Mouse (Mus musculus) hindbrain, embryonic 16.5 days (tissue): ENCODE results near the gene St8sia1. TPM values are rescaled to one million over a fixed set of nuclear protein-coding genes. Genes with fewer than 3 reads are reported as not detected.

ENCODE experiments used
- ATAC-seq: fragments of 200-750 bp; cut with Nextera tagmentation; 2 replicates; pipeline ENCODE4 v1.8.0; 2017; ENCODE audit warnings: moderate TSS enrichment, moderate library complexity
- H3K27ac ChIP-seq: fragments of 300-500 bp; sonication (generic); 2 replicates; pipeline ENCODE4 v1.5.1; 2014; ENCODE audit warnings: low read depth, mild to moderate bottlenecking, control low read depth, low read length, moderate library complexity
- H3K27me3 ChIP-seq: fragments of 300-500 bp; sonication (generic); replicated peaks from 2 replicates; pipeline ENCODE4 v1.6.1; 2014; ENCODE audit warnings: low read length; ENCODE audit not compliant: control insufficient read depth, insufficient read depth
- H3K36me3 ChIP-seq: fragments of 300-500 bp; sonication (generic); 2 replicates; pipeline ENCODE4 v1.6.1; 2014; ENCODE audit warnings: mild to moderate bottlenecking, low read length, moderate library complexity, mixed read lengths; ENCODE audit not compliant: control insufficient read depth, insufficient read depth
- H3K4me1 ChIP-seq: fragments of 300-500 bp; sonication (generic); 2 replicates; pipeline ENCODE4 v1.6.1; 2014; ENCODE audit warnings: low read depth, low read length; ENCODE audit not compliant: control insufficient read depth, insufficient read depth
- H3K4me2 ChIP-seq: fragments of 300-500 bp; sonication (generic); 2 replicates; pipeline ENCODE4 v1.6.1; 2014; ENCODE audit warnings: mild to moderate bottlenecking, low read length, control low read depth, moderate library complexity
- H3K4me3 ChIP-seq: fragments of 300-500 bp; sonication (generic); 2 replicates; pipeline ENCODE4 v1.5.1; 2014; ENCODE audit warnings: mild to moderate bottlenecking, low read length, control low read depth, moderate library complexity
- H3K9ac ChIP-seq: fragments of 300-500 bp; sonication (generic); 2 replicates; pipeline ENCODE4 v1.6.1; 2014; ENCODE audit warnings: low read depth, mild to moderate bottlenecking, control low read depth, low read length, moderate library complexity
- H3K9me3 ChIP-seq: fragments of 300-500 bp; sonication (generic); 2 replicates; pipeline ENCODE4 v1.6.1; 2014; ENCODE audit warnings: mild to moderate bottlenecking, low read length, moderate library complexity; ENCODE audit not compliant: control insufficient read depth
- WGBS: fragments of 180-500 bp; shearing (Covaris S2); extraction: QIAGEN DNeasy Blood & Tissue Kit; methylation state at CpG from one replicate; pipeline ENCODE4 v1.1.7; 2014; 5-methylcytosine and 5-hydroxymethylcytosine counted together
- polyA plus RNA-seq: library from polyadenylated mRNA; unstranded; fragments of >200 nt; fragmentation: Nextera tagmentation; extraction: Ambion mirVana; gene quantifications from 2 replicates; pipeline ENCODE4 v1.2.1, GENCODE M21; 2015

The St8sia1 gene
- polyA plus RNA-seq, 1 experiment from 2014 or later, result 6.0 TPM

DNA sequence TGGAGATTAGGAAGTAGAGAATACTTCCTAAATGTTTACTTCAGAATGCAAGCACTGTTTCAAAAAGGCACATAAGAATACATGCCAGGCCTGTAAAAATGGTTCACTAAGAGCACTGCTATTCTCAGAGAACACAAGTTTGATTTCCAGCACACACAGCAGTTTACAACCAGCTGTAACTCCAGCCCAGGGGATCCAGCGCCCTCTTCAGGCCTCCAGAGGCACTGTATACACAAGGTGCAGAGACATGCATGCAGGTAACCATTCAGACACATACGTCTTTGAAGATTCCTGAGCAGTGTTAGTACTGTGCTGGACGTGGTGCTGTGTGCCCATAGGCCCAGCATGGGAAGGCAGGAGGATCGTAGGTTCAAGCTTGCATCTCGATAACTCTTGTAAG lies 190.7 kb downstream of the St8sia1 start:
- ATAC-seq, result no peak
- WGBS, result 94% methylated on average over 5 of the region's 5 CpGs
- no peak overlapping the region for H3K27ac ChIP-seq
- peaks cover 23% of the 10 kb centered on the region for H3K36me3 ChIP-seq
- H3K4me3 ChIP-seq, result no peak overlapping the region
- H3K27me3 ChIP-seq, result no peaks in the 10 kb centered on the region
- H3K9ac ChIP-seq, result no peak overlapping the region
- no peaks in the 10 kb centered on the region for H3K9me3 ChIP-seq
- H3K4me1 ChIP-seq, result no peaks in the 10 kb centered on the region
- H3K4me2 ChIP-seq, result no peak overlapping the region

- 95% methylated on average over 4 of the region's 4 CpGs for WGBS
- H3K4me2 ChIP-seq, result no peak overlapping the region
- no peaks in the 10 kb centered on the region for H3K27me3 ChIP-seq
- no peak for ATAC-seq
- no peaks in the 10 kb centered on the region for H3K4me1 ChIP-seq
- no peak overlapping the region for H3K4me3 ChIP-seq
- H3K36me3 ChIP-seq, result peaks cover 31% of the 10 kb centered on the region
- H3K27ac ChIP-seq, result no peak overlapping the region
- H3K9ac ChIP-seq, result no peak overlapping the region
- no peaks in the 10 kb centered on the region for H3K9me3 ChIP-seq
Measured at GRCm38 (mm10) chr6:142771643-142772042, 192.6 kb downstream of the St8sia1 start.

Other genes with a start within 250 kb of the St8sia1 start
- 182 and 193 TPM in 2 replicates for gene Cmas, start 207.8 kb downstream of the St8sia1 start, polyA plus RNA-seq
- 0.10 and 0.19 TPM in 2 replicates for gene Sult6b2, start 159.9 kb downstream of the St8sia1 start, polyA plus RNA-seq
- 39.0 and 41.6 TPM in 2 replicates for gene C2cd5, start 135.7 kb upstream of the St8sia1 start, polyA plus RNA-seq
- 40.5 and 46.6 TPM in 2 replicates for gene Etnk1, start 202.8 kb upstream of the St8sia1 start, polyA plus RNA-seq